Mouse (Mus musculus) brown adipose tissue, adult 24 weeks (tissue): Measurements from ENCODE around the gene Fmnl3. TPM values are rescaled to one million over a fixed set of nuclear protein-coding genes. Genes with fewer than 3 reads are reported as not detected.
A peak's percentile ranks its signal among the peaks of the same experiment; 100 is the strongest.

Experiments used
- H3K27ac ChIP-seq: fragments of 200-500 bp; replicated peaks from 2 replicates; pipeline ENCODE4 v1.5.1; 2012; ENCODE audit warnings: low read depth, mild to moderate bottlenecking, low read length
- H3K4me1 ChIP-seq: fragments of 200-500 bp; 2 replicates; pipeline ENCODE4 v1.6.1; 2012; ENCODE audit warnings: low read length, mixed read lengths; ENCODE audit not compliant: control insufficient read depth, insufficient read depth, insufficient read length
- H3K4me3 ChIP-seq: fragments of 200-500 bp; 2 replicates; pipeline ENCODE4 v1.5.1; 2012; ENCODE audit warnings: low read depth, mild to moderate bottlenecking, low read length, moderate library complexity; ENCODE audit not compliant: insufficient read depth
- polyA plus RNA-seq: library from polyadenylated mRNA; stranded (reverse); fragments of >200 nt; gene quantifications from 2 replicates; pipeline ENCODE4 v1.2.4, GENCODE M21; 2012; ENCODE audit not compliant: missing spikeins, insufficient read depth, insufficient read length

The Fmnl3 gene
- polyA plus RNA-seq, 1 experiment = 3.6 TPM

DNA sequence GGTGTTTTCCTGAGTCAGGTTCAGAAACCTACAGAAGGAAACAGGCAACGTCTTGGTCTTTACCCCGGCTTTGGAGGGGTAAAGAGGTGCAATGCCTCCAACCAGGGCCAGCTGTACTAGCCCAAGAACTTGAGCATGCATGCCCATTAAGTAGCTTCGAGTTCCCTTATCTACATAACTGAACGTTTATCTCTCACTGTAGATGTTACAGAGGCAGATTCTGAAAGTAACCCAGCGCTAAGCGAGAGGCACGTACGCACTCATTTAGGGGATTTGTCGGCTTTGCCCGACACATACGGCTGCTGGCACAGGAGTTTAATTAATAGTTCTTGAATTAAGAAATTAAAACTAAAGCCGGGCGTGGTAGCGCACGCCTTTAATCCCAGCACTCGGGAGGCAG lies 76.0 kb downstream of the Fmnl3 start:
- Histone ChIP-seq H3K4me1 (no peaks in the 10 kb centered on the region), H3K4me3 (peak overlapping the region; percentile 82), H3K27ac (no peak overlapping the region)

DNA sequence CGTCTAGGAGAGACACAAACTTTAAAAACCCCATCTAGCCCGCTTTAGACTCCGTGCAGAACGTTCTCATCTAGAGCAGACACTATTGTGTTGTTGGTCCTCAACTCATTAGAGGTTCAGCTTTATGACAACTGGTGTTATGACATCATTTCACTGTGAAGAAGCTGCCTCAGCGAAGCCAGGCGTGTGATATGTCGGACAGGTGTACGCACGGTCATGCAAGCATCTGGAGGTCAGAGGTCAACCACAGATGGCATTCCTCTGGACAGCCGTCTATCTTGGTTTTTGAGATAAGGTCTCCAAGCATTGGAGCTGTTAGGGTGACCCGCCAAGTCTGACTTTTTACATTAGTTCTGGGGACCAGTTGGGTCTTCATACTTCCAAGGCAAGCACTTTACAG lies 79.7 kb downstream of the Fmnl3 start:
- no peaks in the 10 kb centered on the region for H3K4me1 ChIP-seq
- H3K4me3 ChIP-seq = no peak overlapping the region
- H3K27ac ChIP-seq = no peak overlapping the region

DNA sequence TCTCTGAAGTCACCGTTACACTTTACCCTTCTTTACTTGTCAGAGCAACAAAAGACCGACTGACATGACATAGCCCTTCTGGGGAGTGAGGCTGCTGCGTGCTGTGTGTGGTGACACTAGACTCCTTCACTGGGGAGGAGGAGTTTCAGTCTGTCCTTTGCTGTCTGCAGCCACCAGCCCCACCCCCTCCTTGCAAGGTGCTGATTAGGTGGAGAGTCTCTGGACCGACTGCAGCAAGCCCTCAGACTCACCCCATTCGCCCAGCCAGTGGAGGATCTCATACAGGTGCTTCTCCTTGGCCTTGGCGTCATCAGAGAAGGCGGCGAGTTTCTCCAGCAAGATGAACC lies 85.1 kb downstream of the Fmnl3 start:
- no peak overlapping the region for H3K27ac ChIP-seq
- no peak overlapping the region for H3K4me3 ChIP-seq
- no peaks in the 10 kb centered on the region for H3K4me1 ChIP-seq

DNA sequence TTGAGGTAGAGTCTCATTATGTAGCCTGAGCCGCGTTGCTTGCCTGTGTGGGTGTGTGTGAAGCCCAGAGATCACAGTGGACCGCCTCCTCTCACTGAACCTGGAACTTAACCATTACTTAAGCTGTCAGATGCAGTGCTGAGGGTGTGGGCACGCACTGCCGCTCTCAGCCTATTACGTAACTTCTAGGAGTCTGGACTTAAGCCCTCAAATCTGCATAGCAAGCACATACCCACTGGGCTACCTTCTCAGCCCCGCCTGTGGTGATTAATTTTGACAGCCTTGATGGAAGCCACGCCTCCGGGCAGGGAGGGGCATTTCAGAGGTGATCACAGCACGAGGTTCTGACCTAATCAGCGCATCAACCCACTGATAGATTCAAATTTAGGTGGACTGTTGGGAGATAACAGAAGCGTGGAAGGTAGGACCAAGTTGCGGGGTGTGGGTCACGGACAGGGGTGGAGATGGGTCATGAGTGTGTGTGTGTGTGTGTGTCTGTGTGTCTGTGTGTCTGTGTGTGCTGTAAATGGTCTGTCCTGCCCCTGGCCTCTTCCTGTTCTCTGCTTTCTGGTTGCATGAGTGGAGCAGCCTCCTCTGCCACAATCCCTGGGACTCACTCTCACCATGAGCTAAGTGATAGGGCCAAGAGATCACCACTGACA lies 85.6 kb downstream of the Fmnl3 start:
- no peaks in the 10 kb centered on the region for H3K4me1 ChIP-seq
- H3K27ac ChIP-seq = no peak overlapping the region
- no peak overlapping the region for H3K4me3 ChIP-seq

DNA sequence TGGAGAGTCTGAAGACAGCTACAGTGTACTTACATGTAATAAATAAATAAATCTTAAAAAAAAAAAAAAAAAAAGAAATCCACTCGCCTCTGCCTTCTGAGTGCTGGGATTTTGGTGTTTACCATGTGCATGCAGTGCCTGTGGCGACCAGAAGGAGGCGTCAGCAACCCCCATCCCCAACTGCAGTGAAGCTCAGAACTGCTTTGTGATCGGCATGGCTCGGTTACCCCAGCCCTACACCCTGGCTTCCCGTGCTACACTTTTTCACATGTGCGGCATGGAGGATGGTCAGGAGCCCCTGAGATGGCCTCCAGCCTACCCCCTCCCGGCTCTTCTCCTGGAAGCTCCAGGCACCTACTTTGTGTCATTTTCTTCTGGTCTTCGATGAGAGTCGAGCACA lies 86.8 kb downstream of the Fmnl3 start:
- Histone ChIP-seq H3K27ac (no peak overlapping the region), H3K4me1 (no peaks in the 10 kb centered on the region), H3K4me3 (no peak overlapping the region)

DNA sequence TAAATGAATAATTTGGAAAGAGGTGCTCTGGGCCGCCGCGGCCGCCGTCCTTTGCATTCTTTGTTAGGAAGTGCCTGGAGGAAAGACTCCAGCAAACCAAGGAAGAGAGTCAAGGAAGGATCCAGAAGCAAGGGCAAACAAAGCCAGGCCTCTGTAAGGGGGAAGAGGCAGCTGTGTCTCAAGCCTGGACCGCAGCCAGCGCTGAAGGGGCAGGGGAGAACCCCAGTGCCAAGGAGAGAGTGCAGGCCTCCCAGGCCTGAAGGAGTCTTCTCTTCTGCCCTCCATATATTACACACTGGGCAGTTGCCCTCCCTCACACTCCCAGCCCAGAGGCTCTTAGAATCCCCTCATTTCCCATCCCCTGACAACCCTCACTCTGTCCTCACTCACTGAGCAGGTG lies 92.0 kb downstream of the Fmnl3 start:
- Histone ChIP-seq H3K4me1 (no peaks in the 10 kb centered on the region), H3K4me3 (no peak overlapping the region), H3K27ac (no peak overlapping the region)

DNA sequence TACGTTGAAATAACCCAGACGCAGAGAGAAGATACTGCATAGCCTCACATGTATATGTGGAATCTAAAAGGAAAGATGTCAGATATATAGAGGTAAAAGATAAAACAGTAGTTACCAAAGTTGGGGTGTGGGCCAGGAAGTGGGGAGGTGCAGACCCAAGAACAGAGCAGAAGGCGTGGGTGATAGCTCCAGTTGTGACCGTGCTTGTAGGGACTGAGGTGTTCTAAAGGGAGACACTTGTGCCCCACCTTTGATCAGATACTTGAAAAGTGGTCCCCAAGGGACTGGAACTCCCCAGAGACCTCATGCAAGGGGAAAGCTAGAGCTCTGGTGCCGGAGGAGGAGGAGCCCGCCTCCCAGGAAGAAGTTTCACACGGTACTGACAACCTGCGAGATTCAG lies 94.2 kb downstream of the Fmnl3 start:
- Histone ChIP-seq H3K4me1 (no peaks in the 10 kb centered on the region), H3K4me3 (no peak overlapping the region), H3K27ac (no peak overlapping the region)

Other genes with a start within 250 kb of the Fmnl3 start
- gene Spats2, start 244.6 kb downstream of the Fmnl3 start, polyA plus RNA-seq = 8.5 and 10.9 TPM in 2 replicates
- not detected in 2 replicates for gene Kcnh3, start 145.6 kb downstream of the Fmnl3 start, polyA plus RNA-seq
- 23.3 and 30.6 TPM in 2 replicates for gene Mcrs1, start 118.5 kb downstream of the Fmnl3 start, polyA plus RNA-seq
- 17.9 and 18.5 TPM in 2 replicates for gene Prpf40b, start 75.4 kb downstream of the Fmnl3 start, polyA plus RNA-seq
- gene Fam186b, start 74.6 kb downstream of the Fmnl3 start, polyA plus RNA-seq = not detected in 2 replicates
- 290 and 634 TPM in 2 replicates for gene Tmbim6, start 22.4 kb upstream of the Fmnl3 start, polyA plus RNA-seq
- gene Nckap5l, start 87.3 kb upstream of the Fmnl3 start, polyA plus RNA-seq = 1.1 and 1.9 TPM in 2 replicates
- gene Bcdin3d, start 104.2 kb upstream of the Fmnl3 start, polyA plus RNA-seq = 3.3 and 8.0 TPM in 2 replicates
- not detected in 2 replicates for gene Faim2, start 157.7 kb upstream of the Fmnl3 start, polyA plus RNA-seq
- gene Aqp2, start 208.6 kb upstream of the Fmnl3 start, polyA plus RNA-seq = 1.1 TPM in 1 of 2 replicates, not detected in the other
- not detected in 2 replicates for gene Aqp5, start 220.3 kb upstream of the Fmnl3 start, polyA plus RNA-seq
- not detected in 2 replicates for gene Aqp6, start 230.9 kb upstream of the Fmnl3 start, polyA plus RNA-seq